Mouse (Mus musculus) layer of hippocampus, postnatal 36 days (tissue): Measurements from ENCODE around the gene Slc17a7. TPM values are rescaled to one million over a fixed set of nuclear protein-coding genes. Genes with fewer than 3 reads are reported as not detected.
"Not testable (repeated sequence)": the region's sequence is repeated elsewhere in the genome, so short reads cannot be mapped to it uniquely, and the experiment has no call there.

Experiments used
- DNase-seq, 2 experiments: peaks; one replicate each; pipeline ENCODE4 v3.0.0; 2022
- total RNA-seq, 2 experiments: library from RNA; stranded (reverse); gene quantifications; 2 replicates each; pipeline ENCODE4 v1.2.3; 2021

Slc17a7 gene
- total RNA-seq, 2 experiments from 2014 or later = 1,360 to 1,418 TPM

GRCm38 (mm10) chr7:45133446-45134159 lies 30.1 kb upstream of the Slc17a7 start:
- no peak for DNase-seq

- DNase-seq = no peak
Observed at GRCm38 (mm10) chr7:45134544-45135026, 29.2 kb upstream of the Slc17a7 start.

GRCm38 (mm10) chr7:45135370-45135769 lies 28.4 kb upstream of the Slc17a7 start:
- no peak for DNase-seq

- DNase-seq = peak; percentile 86 to 87
Observed at GRCm38 (mm10) chr7:45135993-45136567, 27.7 kb upstream of the Slc17a7 start, which contains the start of the genes Gm45713 and Flt3l. TSS of gene Gm45713 (minus strand) at chr7:45136231. TSS of gene Flt3l (minus strand) at chr7:45136432.

- no peak for DNase-seq
Observed at GRCm38 (mm10) chr7:45137171-45138006, 26.4 kb upstream of the Slc17a7 start.

GRCm38 (mm10) chr7:45138403-45138802 lies 25.3 kb upstream of the Slc17a7 start:
- DNase-seq = no peak

- no peak for DNase-seq
Observed at GRCm38 (mm10) chr7:45139904-45140723, 23.6 kb upstream of the Slc17a7 start.

GRCm38 (mm10) chr7:45141319-45141718 lies 22.4 kb upstream of the Slc17a7 start:
- no peak for DNase-seq

GRCm38 (mm10) chr7:45141914-45142313 lies 21.8 kb upstream of the Slc17a7 start:
- no peak for DNase-seq

GRCm38 (mm10) chr7:45144368-45145174 lies 19.2 kb upstream of the Slc17a7 start:
- no peak for DNase-seq

GRCm38 (mm10) chr7:45145460-45145859 lies 18.3 kb upstream of the Slc17a7 start:
- no peak for DNase-seq

- no peak for DNase-seq
Observed at GRCm38 (mm10) chr7:45147267-45147666, 16.5 kb upstream of the Slc17a7 start.

GRCm38 (mm10) chr7:45147899-45148298 lies 15.8 kb upstream of the Slc17a7 start:
- DNase-seq = no peak

- no peak for DNase-seq
Observed at GRCm38 (mm10) chr7:45148534-45149098, 15.1 kb upstream of the Slc17a7 start.

- no peak for DNase-seq
Observed at GRCm38 (mm10) chr7:45149545-45149944, 14.2 kb upstream of the Slc17a7 start.

GRCm38 (mm10) chr7:45150321-45150720 lies 13.4 kb upstream of the Slc17a7 start:
- no peak for DNase-seq

- DNase-seq = no peak
Observed at GRCm38 (mm10) chr7:45151303-45151702, 12.4 kb upstream of the Slc17a7 start.

- not testable (repeated sequence) for DNase-seq
Observed at GRCm38 (mm10) chr7:45153052-45153451, 10.7 kb upstream of the Slc17a7 start.

- DNase-seq = no peak
Observed at GRCm38 (mm10) chr7:45153586-45153985, 10.2 kb upstream of the Slc17a7 start.

GRCm38 (mm10) chr7:45154096-45154992 lies 9.4 kb upstream of the Slc17a7 start, which contains the start of the genes Pih1d1 and Aldh16a1:
TSS of gene Pih1d1 (plus strand) at chr7:45154303.
TSS of gene Aldh16a1 (minus strand) at chr7:45154584.
- peak; percentile 96 to 98 for DNase-seq
